Mouse (Mus musculus) CH12.LX (cell line): ENCODE measurements around the gene Slc16a5. TPM values are rescaled to one million over a fixed set of nuclear protein-coding genes. Genes with fewer than 3 reads are reported as not detected.

ENCODE experiments used
- DNase-seq: peaks from one replicate; pipeline ENCODE4 v3.0.0-alpha.2; 2013; ENCODE audit errors: extremely low read depth
- H3K27ac ChIP-seq: 2 replicates; pipeline ENCODE4 v1.5.1; 2012; ENCODE audit warnings: low read depth, mild to moderate bottlenecking, control low read depth, moderate library complexity; ENCODE audit not compliant: insufficient read depth
- H3K27me3 ChIP-seq: replicated peaks from 2 replicates; pipeline ENCODE3; 2012; ENCODE audit warnings: inconsistent platforms
- H3K36me3 ChIP-seq, 2 experiments: replicated peaks in 1 of 2; 2 replicates each; pipeline versions ENCODE3 to v1.6.1; 2012; ENCODE audit warnings: inconsistent platforms in 1 of 2, low read length in 1 of 2, mild to moderate bottlenecking in 1 of 2, mixed read lengths in 1 of 2, moderate library complexity in 1 of 2; ENCODE audit not compliant: control insufficient read depth in 1 of 2, insufficient read depth in 1 of 2
- H3K4me1 ChIP-seq, 2 experiments: 2 replicates each; pipeline ENCODE4 v1.6.1; 2012; ENCODE audit warnings: inconsistent platforms in 1 of 2, moderate library complexity in 1 of 2; ENCODE audit not compliant: insufficient read depth in 2 of 2, control insufficient read depth in 1 of 2
- H3K4me2 ChIP-seq: 2 replicates; pipeline ENCODE4 v1.6.1; 2012; ENCODE audit warnings: low read depth, mild to moderate bottlenecking, control low read depth; ENCODE audit not compliant: poor library complexity, insufficient read depth, severe bottlenecking
- H3K4me3 ChIP-seq, 3 experiments: fragments of 150-350 bp in 1 of 3; sonication (generic) in 1 of 3; replicated peaks in 1 of 3; 2 replicates each; pipeline versions ENCODE3 to v1.5.1; 2011 to 2012; ENCODE audit warnings: low read depth in 2 of 3, low read length in 2 of 3, mild to moderate bottlenecking in 2 of 3, moderate library complexity in 2 of 3, control low read depth in 1 of 3, improper control_type of control experiment in 1 of 3, inconsistent platforms in 1 of 3, mixed read lengths in 1 of 3; ENCODE audit not compliant: poor library complexity in 1 of 3
- H3K79me2 ChIP-seq: replicated peaks from 2 replicates; pipeline ENCODE4 v1.6.1; 2012; ENCODE audit warnings: mild to moderate bottlenecking, moderate library complexity; ENCODE audit not compliant: control insufficient read depth, poor library complexity, insufficient read depth, severe bottlenecking; ENCODE audit errors: extremely low read depth
- H3K9ac ChIP-seq: 2 replicates; pipeline ENCODE4 v1.6.1; 2012; ENCODE audit warnings: low read depth, mild to moderate bottlenecking, control low read depth, moderate library complexity; ENCODE audit not compliant: insufficient read depth
- H3K9me3 ChIP-seq: replicated peaks from 2 replicates; pipeline ENCODE3; 2012; ENCODE audit warnings: low read length, inconsistent platforms, mixed read lengths
- BHLHE40 ChIP-seq: IDR thresholded peaks from 2 replicates; pipeline ENCODE4 v1.6.1; 2011; ENCODE audit warnings: mild to moderate bottlenecking, low read depth, low read length, improper control_type of control experiment
- CHD1 ChIP-seq: IDR thresholded peaks from 2 replicates; pipeline ENCODE4 v1.6.1; 2012; ENCODE audit warnings: low read depth, low read length, improper control_type of control experiment, inconsistent platforms
- CTCF ChIP-seq, 2 experiments: IDR thresholded peaks in 1 of 2; conservative IDR thresholded peaks in 1 of 2; 2 replicates each; pipeline ENCODE4 v1.5.1; 2011 to 2012; ENCODE audit warnings: low read depth in 2 of 2, low read length in 2 of 2, improper control_type of control experiment in 1 of 2, inconsistent platforms in 1 of 2, mild to moderate bottlenecking in 1 of 2, moderate library complexity in 1 of 2
- E2F4 ChIP-seq: IDR thresholded peaks from 2 replicates; pipeline ENCODE4 v1.6.1; 2011; ENCODE audit warnings: low read depth, low read length, improper control_type of control experiment; ENCODE audit not compliant: insufficient replicate concordance
- ELF1 ChIP-seq: IDR thresholded peaks from 2 replicates; pipeline ENCODE4 v1.6.1; 2014; ENCODE audit warnings: low read depth, mild to moderate bottlenecking, inconsistent platforms, low read length, improper control_type of control experiment
- EP300 ChIP-seq: IDR thresholded peaks from 2 replicates; pipeline ENCODE4 v1.6.1; 2011; ENCODE audit warnings: low read length, improper control_type of control experiment
- ETS1 ChIP-seq: conservative IDR thresholded peaks from 2 replicates; pipeline ENCODE4 v1.6.1; 2012; ENCODE audit warnings: low read depth, mild to moderate bottlenecking, inconsistent platforms, low read length, improper control_type of control experiment, moderate library complexity
- GABPA ChIP-seq: IDR thresholded peaks from 2 replicates; pipeline ENCODE4 v1.6.1; 2012; ENCODE audit warnings: low read depth, low read length, improper control_type of control experiment, inconsistent platforms; ENCODE audit not compliant: insufficient replicate concordance
- HCFC1 ChIP-seq: IDR thresholded peaks from 2 replicates; pipeline ENCODE4 v1.6.1; 2012; ENCODE audit warnings: low read depth, mild to moderate bottlenecking, inconsistent platforms, low read length, improper control_type of control experiment
- IRF4 ChIP-seq: IDR thresholded peaks from 2 replicates; pipeline ENCODE4 v1.6.1; 2014; ENCODE audit warnings: low read depth, mild to moderate bottlenecking, inconsistent platforms, low read length, improper control_type of control experiment
- JUN ChIP-seq: IDR thresholded peaks from 2 replicates; pipeline ENCODE4 v1.6.1; 2011; ENCODE audit warnings: low read depth, mild to moderate bottlenecking, low read length, improper control_type of control experiment, moderate library complexity; ENCODE audit not compliant: insufficient read depth
- JUND ChIP-seq: conservative IDR thresholded peaks from 2 replicates; pipeline ENCODE4 v1.6.1; 2011; ENCODE audit warnings: low read depth, low read length, improper control_type of control experiment
- KAT2A ChIP-seq: IDR thresholded peaks from 2 replicates; pipeline ENCODE4 v1.6.1; 2012; ENCODE audit warnings: low read length, improper control_type of control experiment, inconsistent platforms; ENCODE audit not compliant: insufficient replicate concordance
- MAFK ChIP-seq: IDR thresholded peaks from 2 replicates; pipeline ENCODE4 v1.6.1; 2011; ENCODE audit warnings: low read length, improper control_type of control experiment; ENCODE audit not compliant: insufficient replicate concordance
- MAX ChIP-seq: IDR thresholded peaks from 2 replicates; pipeline ENCODE4 v1.6.1; 2011; ENCODE audit warnings: low read length, improper control_type of control experiment
- MAZ ChIP-seq: IDR thresholded peaks from 2 replicates; pipeline ENCODE4 v1.6.1; 2012; ENCODE audit warnings: low read depth, mild to moderate bottlenecking, inconsistent platforms, low read length, improper control_type of control experiment, moderate library complexity
- MEF2A ChIP-seq: IDR thresholded peaks from 2 replicates; pipeline ENCODE4 v1.6.1; 2014; ENCODE audit warnings: low read depth, mild to moderate bottlenecking, inconsistent platforms, low read length, improper control_type of control experiment, borderline replicate concordance
- MXI1 ChIP-seq: IDR thresholded peaks from 2 replicates; pipeline ENCODE4 v1.6.1; 2011; ENCODE audit warnings: mild to moderate bottlenecking, low read depth, low read length, improper control_type of control experiment
- NELFE ChIP-seq: IDR thresholded peaks from 2 replicates; pipeline ENCODE4 v1.6.1; 2011; ENCODE audit warnings: low read depth, low read length, improper control_type of control experiment
- NRF1 ChIP-seq: IDR thresholded peaks from 2 replicates; pipeline ENCODE4 v1.6.1; 2014; ENCODE audit warnings: low read depth, mild to moderate bottlenecking, inconsistent platforms, low read length, improper control_type of control experiment, moderate library complexity
- PAX5 ChIP-seq: IDR thresholded peaks from 2 replicates; pipeline ENCODE4 v1.6.1; 2012; ENCODE audit warnings: low read length, inconsistent platforms, mixed read lengths
- POLR2A ChIP-seq: IDR thresholded peaks from 2 replicates; pipeline ENCODE4 v1.6.1; 2011; ENCODE audit warnings: low read depth, mild to moderate bottlenecking, improper control_type of control experiment, low read length
- RAD21 ChIP-seq: IDR thresholded peaks from 2 replicates; pipeline ENCODE4 v1.6.1; 2011; ENCODE audit warnings: low read depth, mild to moderate bottlenecking, low read length, improper control_type of control experiment, moderate library complexity
- RCOR1 ChIP-seq: conservative IDR thresholded peaks from 2 replicates; pipeline ENCODE4 v1.6.1; 2012; ENCODE audit warnings: low read depth, mild to moderate bottlenecking, inconsistent platforms, low read length, improper control_type of control experiment
- SMC3 ChIP-seq: IDR thresholded peaks from 2 replicates; pipeline ENCODE4 v1.6.1; 2011; ENCODE audit warnings: low read depth, low read length, improper control_type of control experiment
- TBP ChIP-seq: conservative IDR thresholded peaks from 2 replicates; pipeline ENCODE4 v1.6.1; 2011; ENCODE audit warnings: low read depth, low read length, improper control_type of control experiment
- TCF12 ChIP-seq: IDR thresholded peaks from 2 replicates; pipeline ENCODE4 v1.6.1; 2014; ENCODE audit warnings: low read depth, mild to moderate bottlenecking, inconsistent platforms, low read length, improper control_type of control experiment
- UBTF ChIP-seq: IDR thresholded peaks from 2 replicates; pipeline ENCODE4 v1.6.1; 2012; ENCODE audit warnings: low read depth, mild to moderate bottlenecking, inconsistent platforms, low read length, improper control_type of control experiment, moderate library complexity
- USF2 ChIP-seq: conservative IDR thresholded peaks from 2 replicates; pipeline ENCODE4 v1.6.1; 2011; ENCODE audit warnings: low read depth, low read length, improper control_type of control experiment
- ZC3H11A ChIP-seq: IDR thresholded peaks from 2 replicates; pipeline ENCODE4 v1.6.1; 2012; ENCODE audit warnings: low read depth, mild to moderate bottlenecking, inconsistent platforms, low read length, improper control_type of control experiment
- ZKSCAN1 ChIP-seq: IDR thresholded peaks from 2 replicates; pipeline ENCODE4 v1.6.1; 2012; ENCODE audit warnings: low read depth, inconsistent platforms, low read length, improper control_type of control experiment, borderline replicate concordance
- ZMIZ1 ChIP-seq: IDR thresholded peaks from 2 replicates; pipeline ENCODE4 v1.6.1; 2012; ENCODE audit warnings: low read depth, mild to moderate bottlenecking, inconsistent platforms, low read length, improper control_type of control experiment
- ZNF384 ChIP-seq: IDR thresholded peaks from 2 replicates; pipeline ENCODE4 v1.6.1; 2012; ENCODE audit warnings: low read depth, low read length, improper control_type of control experiment, inconsistent platforms
- dilution Hi-C: fragments of 300-500 bp; cut with MboI; formaldehyde crosslinking; loops from 2 replicates; pipeline ENCODE4 v1.14.3; 2020; ENCODE audit warnings: low sequenced_read_pairs; ENCODE audit not compliant: extremely low pct_unique_long_range_greater_than_20kb, extremely low pct_ligation_motif_present
- in situ Hi-C: fragments of 300-500 bp; cut with MboI; formaldehyde crosslinking; loops from 3 replicates; pipeline ENCODE4 v1.14.3; 2019; ENCODE audit warnings: low sequenced_read_pairs, low pct_ligation_motif_present, low pct_unique_long_range_greater_than_20kb, mixed read lengths
- polyA plus RNA-seq: library from polyadenylated mRNA; unstranded; fragments of >175 nt; gene quantifications from 2 replicates; pipeline ENCODE4 v1.2.1, GENCODE M21; 2012; ENCODE audit warnings: low read depth; ENCODE audit not compliant: insufficient read length
- total RNA-seq, 2 experiments: library from RNA; depleted of rRNA; stranded (reverse); fragments of 300-350 nt in 1 of 2; fragments of >200 nt in 1 of 2; gene quantifications; 2 replicates each; pipeline ENCODE4 v1.2.3; 2012 to 2014

The Slc16a5 gene
- total and polyA plus RNA-seq, 3 experiments, result 0.51 to 0.71 TPM; not detected in 1

GRCm38 (mm10) chr11:115483726-115484125, 21.5 kb downstream of the Slc16a5 start:
- Histone ChIP-seq H3K9ac (no peak overlapping the region), H3K4me1 (peaks cover 1 to 8% of the 10 kb centered on the region in 2 experiments; a peak in 3 of 4 replicates), H3K9me3 (no peaks in the 10 kb centered on the region), H3K27me3 (no peaks in the 10 kb centered on the region), H3K79me2 (peaks cover 17% of the 10 kb centered on the region), H3K36me3 (peaks cover 33 to 83% of the 10 kb centered on the region in 2 experiments), H3K4me3 (no peak overlapping the region), H3K4me2 (no peak overlapping the region), H3K27ac (no peak overlapping the region)
- DNase-seq, result peak; percentile 85
- in situ Hi-C loops (no loop called here), dilution Hi-C loops (no loop called here)
- no peak for TF ChIP-seq ETS1
- peak; percentile 87 for TF ChIP-seq RAD21
- no peak for TF ChIP-seq JUN
- no peak for TF ChIP-seq ZKSCAN1
- no peak for TF ChIP-seq MAFK
- no peak for TF ChIP-seq ZNF384
- no peak for TF ChIP-seq ELF1
- TF ChIP-seq EP300, result no peak
- TF ChIP-seq PAX5, result no peak
- no peak for TF ChIP-seq NRF1
- TF ChIP-seq TBP, result no peak
- no peak for TF ChIP-seq HCFC1
- no peak for TF ChIP-seq POLR2A
- no peak for TF ChIP-seq NELFE
- TF ChIP-seq KAT2A, result no peak
- no peak for TF ChIP-seq E2F4
- no peak for TF ChIP-seq CHD1
- TF ChIP-seq MAX, result no peak
- TF ChIP-seq UBTF, result no peak
- TF ChIP-seq ZC3H11A, result peak; percentile 17; the same call in 1 of the 2 replicates
- no peak for TF ChIP-seq MEF2A
- TF ChIP-seq MXI1, result no peak
- no peak for TF ChIP-seq GABPA
- TF ChIP-seq USF2, result no peak
- peak; percentile 85 for TF ChIP-seq SMC3
- no peak for TF ChIP-seq ZMIZ1
- no peak for TF ChIP-seq BHLHE40
- no peak for TF ChIP-seq TCF12
- TF ChIP-seq MAZ, result no peak
- TF ChIP-seq IRF4, result no peak
- TF ChIP-seq JUND, result no peak; the same call in 1 of the 2 replicates
- peak; percentile 93 to 98 for TF ChIP-seq CTCF (conservative IDR thresholded peaks at IDR 0.05 in 1 of 2, IDR thresholded peaks at IDR 0.05 in 1 of 2; ENCODE audit: low read depth in 2 of 2, low read length in 2 of 2)
- no peak for TF ChIP-seq RCOR1
